Mouse (Mus musculus) intestine, postnatal 0 days (tissue): ENCODE measurements around the gene Fnbp1. TPM values are rescaled to one million over a fixed set of nuclear protein-coding genes. Genes with fewer than 3 reads are reported as not detected.

Experiments
- ATAC-seq: fragments of 200-750 bp; cut with Nextera tagmentation; 2 replicates; pipeline ENCODE4 v1.8.0; 2017; ENCODE audit warnings: mild to moderate bottlenecking, moderate TSS enrichment, moderate library complexity
- H3K27ac ChIP-seq: fragments of 300-500 bp; sonication (generic); 2 replicates; pipeline ENCODE4 v1.5.1; 2014; ENCODE audit warnings: mild to moderate bottlenecking, low read depth, low read length, moderate library complexity
- H3K27me3 ChIP-seq: fragments of 300-500 bp; sonication (generic); replicated peaks from 2 replicates; pipeline ENCODE4 v1.6.1; 2014; ENCODE audit warnings: low read length, mixed read lengths; ENCODE audit not compliant: control insufficient read depth, insufficient read depth
- H3K36me3 ChIP-seq: fragments of 300-500 bp; sonication (generic); 2 replicates; pipeline ENCODE4 v1.6.1; 2014; ENCODE audit warnings: mild to moderate bottlenecking, moderate library complexity; ENCODE audit not compliant: control insufficient read depth, insufficient read depth
- H3K4me1 ChIP-seq: fragments of 300-500 bp; sonication (generic); replicated peaks from 2 replicates; pipeline ENCODE4 v1.6.1; 2014; ENCODE audit warnings: antibody characterized with exemption, low read length, mixed read lengths; ENCODE audit not compliant: control insufficient read depth, insufficient read depth
- H3K4me2 ChIP-seq: fragments of 300-500 bp; sonication (generic); replicated peaks from 2 replicates; pipeline ENCODE4 v1.6.1; 2014; ENCODE audit warnings: low read depth, mild to moderate bottlenecking, moderate library complexity
- H3K4me3 ChIP-seq: fragments of 300-500 bp; sonication (generic); 2 replicates; pipeline ENCODE4 v1.5.1; 2014; ENCODE audit warnings: low read depth, low read length
- H3K9ac ChIP-seq: fragments of 300-500 bp; sonication (generic); 2 replicates; pipeline ENCODE4 v1.6.1; 2014; ENCODE audit warnings: mild to moderate bottlenecking, low read depth, low read length
- H3K9me3 ChIP-seq: fragments of 300-500 bp; sonication (generic); 2 replicates; pipeline ENCODE4 v1.6.1; 2016; ENCODE audit warnings: mixed run types; ENCODE audit not compliant: control insufficient read depth
- CTCF ChIP-seq: sonication (generic); IDR thresholded peaks from 2 replicates; pipeline ENCODE4 v1.5.1; 2016; ENCODE audit warnings: low read depth, mild to moderate bottlenecking, control low read depth, antibody characterized with exemption, moderate library complexity
- WGBS: fragments of 180-500 bp; shearing (Covaris S2); extraction: QIAGEN DNeasy Blood & Tissue Kit; methylation state at CpG from one replicate; pipeline ENCODE4 v1.1.7; 2014; 5-methylcytosine and 5-hydroxymethylcytosine counted together
- polyA plus RNA-seq: library from polyadenylated mRNA; unstranded; fragments of >200 nt; fragmentation: Nextera tagmentation; extraction: Ambion mirVana; gene quantifications from 2 replicates; pipeline ENCODE4 v1.2.1, GENCODE M21; 2015

The Fnbp1 gene
- polyA plus RNA-seq, 1 experiment from 2014 or later = 10.4 TPM

- Histone ChIP-seq H3K27me3 (no peaks in the 10 kb centered on the region), H3K4me1 (no peaks in the 10 kb centered on the region), H3K9me3 (no peaks in the 10 kb centered on the region), H3K36me3 (peaks cover 12% of the 10 kb centered on the region), H3K9ac (no peak overlapping the region), H3K27ac (0 out of 2 replicates have a peak overlapping the region, but pooled peaks have one; percentile 21), H3K4me2 (peak overlapping the region; percentile 24; the same call in 1 of the 2 replicates), H3K4me3 (no peak overlapping the region)
- no peak for TF ChIP-seq CTCF
- 67% methylated on average over 6 of the region's 6 CpGs for WGBS
- no peak for ATAC-seq
These were observed 1.5 kb upstream of the Fnbp1 start for GRCm38 (mm10) chr2:31143326-31143725.

DNA sequence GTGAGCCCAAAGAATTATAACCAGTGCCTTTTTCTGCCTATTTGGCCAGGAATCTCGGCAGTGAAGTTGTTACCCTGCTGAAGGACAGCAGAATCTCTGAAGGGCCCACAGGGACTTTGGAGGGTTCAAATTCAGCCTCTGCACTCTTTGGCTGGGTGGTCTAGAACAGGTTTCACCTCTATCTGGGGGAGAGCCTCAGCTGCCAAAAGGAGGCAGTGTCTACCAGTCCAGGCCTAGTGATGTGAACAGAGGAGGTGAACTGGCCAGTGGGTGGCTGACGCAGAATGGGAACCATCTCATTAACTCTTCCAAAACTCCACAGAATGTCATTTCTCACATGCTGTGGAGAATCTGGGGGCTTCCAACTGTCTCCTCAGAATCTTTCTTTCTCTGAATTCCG lies 697 bp upstream of the Fnbp1 start:
- 36% methylated on average over 3 of the region's 3 CpGs for WGBS
- no peak overlapping the region for H3K9ac ChIP-seq
- H3K27ac ChIP-seq = no peak overlapping the region
- peaks cover 6% of the 10 kb centered on the region; the same call in 1 of the 2 replicates for H3K36me3 ChIP-seq
- no peaks in the 10 kb centered on the region for H3K27me3 ChIP-seq
- no peaks in the 10 kb centered on the region for H3K4me1 ChIP-seq
- peak overlapping the region; percentile 95 for H3K4me3 ChIP-seq
- H3K9me3 ChIP-seq = no peaks in the 10 kb centered on the region
- ATAC-seq = no peak
- peak overlapping the region; percentile 99 for H3K4me2 ChIP-seq
- TF ChIP-seq CTCF = peak; percentile 59

- under 1% methylated on average over 75 of the region's 78 CpGs for WGBS
- H3K4me1 ChIP-seq = no peaks in the 10 kb centered on the region
These were observed 538 bp downstream of the Fnbp1 start for GRCm38 (mm10) chr2:31141074-31141866.

GRCm38 (mm10) chr2:31140772-31141073 lies 1.1 kb downstream of the Fnbp1 start:
- Histone ChIP-seq H3K4me3 (peak overlapping the region; percentile 95), H3K4me2 (peak overlapping the region; percentile 99), H3K4me1 (no peaks in the 10 kb centered on the region), H3K27me3 (no peaks in the 10 kb centered on the region), H3K36me3 (no peaks in the 10 kb centered on the region), H3K9ac (peak overlapping the region; percentile 88), H3K27ac (no peak overlapping the region), H3K9me3 (no peaks in the 10 kb centered on the region)
- 13% methylated on average over 10 of the region's 10 CpGs for WGBS
- no peak for ATAC-seq
- no peak for TF ChIP-seq CTCF

More at GRCm38 (mm10) chr2:31141074-31141866, 538 bp downstream of the Fnbp1 start:
- peak overlapping the region; percentile 62 for H3K27ac ChIP-seq
- H3K4me2 ChIP-seq = peak overlapping the region; percentile 99
- no peaks in the 10 kb centered on the region for H3K9me3 ChIP-seq
- peak overlapping the region; percentile 95 for H3K4me3 ChIP-seq
- TF ChIP-seq CTCF = no peak
- H3K27me3 ChIP-seq = no peaks in the 10 kb centered on the region
- peak; percentile 49 for ATAC-seq
- H3K9ac ChIP-seq = peak overlapping the region; percentile 88
- H3K36me3 ChIP-seq = no peaks in the 10 kb centered on the region

DNA sequence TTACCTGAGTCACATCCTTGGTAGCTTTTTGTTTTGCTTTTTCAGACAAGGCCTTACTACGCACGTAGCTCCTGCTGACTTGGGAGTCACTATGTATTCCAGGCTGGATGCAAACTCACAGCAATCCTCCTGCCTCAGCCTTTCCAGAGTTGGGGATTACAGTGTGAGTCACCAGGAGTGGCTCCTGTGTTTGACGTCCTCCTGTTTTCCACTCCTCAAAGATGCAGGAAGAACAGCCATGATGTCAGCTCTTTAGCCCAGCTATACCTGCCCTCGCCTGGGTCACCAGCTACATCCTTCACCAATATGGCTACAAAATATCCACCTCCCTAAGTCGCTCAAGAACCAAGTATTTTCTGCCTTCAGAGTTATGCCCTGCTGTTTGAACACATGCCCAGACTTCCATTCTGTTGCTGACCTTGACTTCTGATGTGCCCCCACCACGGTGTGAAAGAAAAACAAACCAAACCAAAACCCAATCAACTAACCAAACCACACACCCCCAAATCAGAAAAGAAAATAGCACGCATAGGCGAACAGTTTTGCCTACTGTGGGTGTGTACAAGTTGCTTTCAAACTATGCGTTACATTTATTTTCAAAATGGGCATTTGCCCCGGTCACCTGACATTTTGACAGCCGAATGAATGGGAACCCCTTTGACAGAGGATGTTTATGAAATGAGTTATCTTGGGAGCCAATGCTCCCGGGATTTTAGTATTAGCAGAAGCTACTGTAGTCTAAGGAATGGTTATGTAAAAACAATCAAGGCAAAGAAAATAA lies 1.6 kb downstream of the Fnbp1 start:
- no peak for TF ChIP-seq CTCF
- Histone ChIP-seq H3K27ac (no peak overlapping the region), H3K4me2 (peak overlapping the region; percentile 99), H3K36me3 (no peaks in the 10 kb centered on the region), H3K4me3 (peak overlapping the region; percentile 95), H3K9ac (no peak overlapping the region), H3K27me3 (no peaks in the 10 kb centered on the region), H3K9me3 (no peaks in the 10 kb centered on the region), H3K4me1 (no peaks in the 10 kb centered on the region)
- ATAC-seq = no peak
- WGBS = 74% methylated on average over 12 of the region's 12 CpGs

DNA sequence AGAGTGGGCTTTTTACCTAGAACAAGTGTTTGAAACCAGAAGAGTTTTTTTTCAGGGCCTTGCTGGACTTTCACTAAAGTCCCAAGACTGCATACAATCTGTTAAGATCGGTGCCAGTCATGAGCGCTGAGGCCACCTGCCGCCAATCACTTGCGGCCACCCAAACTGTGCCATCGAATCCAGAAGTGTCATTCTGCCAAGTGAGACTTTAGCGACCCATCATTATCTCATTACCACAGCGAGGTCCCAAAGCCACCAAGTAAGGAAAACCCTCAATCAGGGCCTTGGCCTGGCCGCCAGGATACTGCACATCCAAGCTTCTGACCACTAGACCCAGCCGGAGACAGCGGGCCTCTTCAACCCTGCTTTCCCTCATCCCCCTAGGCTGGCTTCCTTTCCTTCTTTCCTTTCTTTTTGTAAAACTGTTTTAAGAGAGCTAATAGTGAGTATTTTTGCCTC lies 2.6 kb downstream of the Fnbp1 start:
- WGBS = 90% methylated on average over 10 of the region's 10 CpGs
- Histone ChIP-seq H3K27me3 (no peaks in the 10 kb centered on the region), H3K4me1 (no peaks in the 10 kb centered on the region), H3K9ac (no peak overlapping the region), H3K9me3 (no peaks in the 10 kb centered on the region), H3K36me3 (no peaks in the 10 kb centered on the region), H3K27ac (no peak overlapping the region), H3K4me2 (no peak overlapping the region), H3K4me3 (no peak overlapping the region)
- no peak for ATAC-seq
- no peak for TF ChIP-seq CTCF
